Mouse (Mus musculus): ENCODE data around the gene Dyrk1b. TPM values are rescaled to one million over a fixed set of nuclear protein-coding genes. Genes with fewer than 3 reads are reported as not detected.

Dyrk1b gene
- polyA plus RNA-seq, 1 experiment from 2014 or later: 2.7 TPM

DNA sequence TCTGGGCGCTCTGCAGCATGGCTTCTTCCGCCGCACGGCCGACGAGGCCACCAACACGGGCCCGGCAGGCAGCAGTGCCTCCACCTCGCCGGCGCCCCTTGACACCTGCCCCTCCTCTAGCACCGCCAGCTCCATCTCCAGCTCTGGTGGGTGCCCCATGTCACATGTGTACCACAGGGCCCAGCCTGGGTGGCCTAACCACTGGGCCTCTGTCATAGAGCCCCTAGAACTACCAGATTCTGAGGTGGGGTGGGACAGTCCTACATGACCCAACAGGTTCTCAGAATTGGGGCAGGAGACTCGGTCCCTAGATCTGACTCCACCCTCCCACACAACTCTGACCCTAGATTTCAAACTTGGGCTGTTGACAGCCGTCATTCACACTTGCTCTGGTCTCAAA, 6.6 kb downstream of the Dyrk1b start:
- Histone ChIP-seq H3K9ac (ENCODE audit: low read depth, low read length) (no peak overlapping the region), H3K27me3 (ENCODE audit: control insufficient read depth, insufficient read depth, low read depth, low read length) (no peaks in the 10 kb centered on the region), H3K4me3 (ENCODE audit: low read depth, low read length) (no peak overlapping the region), H3K4me2 (ENCODE audit: low read depth, low read length) (no peak overlapping the region), H3K9me3 (replicated peaks; ENCODE audit: control insufficient read depth, low read length) (no peaks in the 10 kb centered on the region), H3K36me3 (ENCODE audit: control insufficient read depth, insufficient read depth) (peaks cover 45% of the 10 kb centered on the region), H3K4me1 (ENCODE audit: control insufficient read depth, low read depth, low read length) (peaks cover 7% of the 10 kb centered on the region), H3K27ac (ENCODE audit: low read length) (no peak overlapping the region)
- WGBS (ENCODE audit: insufficient replicate concordance): 86% methylated on average over 14 of the region's 14 CpGs
- no peak for ATAC-seq (ENCODE audit: low read depth)

DNA sequence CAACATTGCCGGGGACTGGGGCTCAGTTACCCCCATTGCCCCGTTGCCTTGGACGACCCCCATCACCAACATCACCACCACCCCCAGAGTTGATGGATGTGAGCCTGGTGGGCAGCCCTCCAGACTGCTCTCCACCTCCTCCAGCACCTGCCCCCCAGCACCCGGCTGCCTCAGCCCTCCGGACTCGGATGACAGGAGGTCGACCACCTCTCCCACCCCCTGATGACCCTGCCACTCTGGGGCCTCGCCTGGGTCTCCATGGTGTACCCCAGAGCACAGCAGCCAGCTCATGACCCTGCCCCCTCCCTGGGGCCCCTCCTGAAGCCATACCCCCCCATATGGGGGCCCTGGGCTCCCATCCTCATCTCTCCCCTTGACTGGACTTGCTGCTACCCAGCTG, 7.4 kb downstream of the Dyrk1b start:
- H3K9ac ChIP-seq (ENCODE audit: low read depth, low read length): no peak overlapping the region
- H3K4me3 ChIP-seq (ENCODE audit: low read depth, low read length): no peak overlapping the region
- H3K4me2 ChIP-seq (ENCODE audit: low read depth, low read length): no peak overlapping the region
- H3K27ac ChIP-seq (ENCODE audit: low read length): no peak overlapping the region
- no peaks in the 10 kb centered on the region for H3K9me3 ChIP-seq (replicated peaks; ENCODE audit: control insufficient read depth, low read length)
- no peaks in the 10 kb centered on the region; the same call in 1 of the 2 replicates for H3K4me1 ChIP-seq (ENCODE audit: control insufficient read depth, low read depth, low read length)
- peaks cover 42% of the 10 kb centered on the region for H3K36me3 ChIP-seq (ENCODE audit: control insufficient read depth, insufficient read depth)
- H3K27me3 ChIP-seq (ENCODE audit: control insufficient read depth, insufficient read depth, low read depth, low read length): no peaks in the 10 kb centered on the region
- WGBS (ENCODE audit: insufficient replicate concordance): 81% methylated on average over 8 of the region's 8 CpGs
- ATAC-seq (ENCODE audit: low read depth): no peak

DNA sequence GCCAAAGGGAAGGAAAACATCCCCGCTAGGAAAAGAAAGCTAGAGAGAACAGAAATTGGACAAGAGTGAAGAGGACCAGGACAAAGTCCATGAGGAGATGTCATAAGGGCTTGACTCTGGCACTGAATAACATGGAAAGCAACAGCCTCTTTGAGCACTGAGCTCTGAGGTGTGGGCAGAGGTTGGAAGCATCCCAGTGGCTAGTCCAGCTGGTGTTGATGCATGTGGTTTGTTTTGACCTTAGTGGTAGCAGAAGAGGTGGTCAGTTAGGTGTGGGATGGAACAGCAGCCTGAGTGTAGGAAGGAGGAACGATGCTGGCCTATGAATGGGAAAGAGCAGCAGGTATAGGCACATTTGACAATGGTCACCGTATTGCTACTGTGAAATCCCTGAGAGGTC, 12.2 kb downstream of the Dyrk1b start:
- H3K27me3 ChIP-seq (ENCODE audit: control insufficient read depth, insufficient read depth, low read depth, low read length): no peaks in the 10 kb centered on the region
- ATAC-seq (ENCODE audit: low read depth): no peak
- H3K4me2 ChIP-seq (ENCODE audit: low read depth, low read length): no peak overlapping the region
- H3K9me3 ChIP-seq (replicated peaks; ENCODE audit: control insufficient read depth, low read length): no peaks in the 10 kb centered on the region
- WGBS (ENCODE audit: insufficient replicate concordance): 87% methylated on average over 3 of the region's 3 CpGs
- H3K27ac ChIP-seq (ENCODE audit: low read length): no peak overlapping the region
- no peak overlapping the region for H3K9ac ChIP-seq (ENCODE audit: low read depth, low read length)
- H3K4me3 ChIP-seq (ENCODE audit: low read depth, low read length): no peak overlapping the region
- H3K36me3 ChIP-seq (ENCODE audit: control insufficient read depth, insufficient read depth): peaks cover 6% of the 10 kb centered on the region
- H3K4me1 ChIP-seq (ENCODE audit: control insufficient read depth, low read depth, low read length): no peaks in the 10 kb centered on the region

DNA sequence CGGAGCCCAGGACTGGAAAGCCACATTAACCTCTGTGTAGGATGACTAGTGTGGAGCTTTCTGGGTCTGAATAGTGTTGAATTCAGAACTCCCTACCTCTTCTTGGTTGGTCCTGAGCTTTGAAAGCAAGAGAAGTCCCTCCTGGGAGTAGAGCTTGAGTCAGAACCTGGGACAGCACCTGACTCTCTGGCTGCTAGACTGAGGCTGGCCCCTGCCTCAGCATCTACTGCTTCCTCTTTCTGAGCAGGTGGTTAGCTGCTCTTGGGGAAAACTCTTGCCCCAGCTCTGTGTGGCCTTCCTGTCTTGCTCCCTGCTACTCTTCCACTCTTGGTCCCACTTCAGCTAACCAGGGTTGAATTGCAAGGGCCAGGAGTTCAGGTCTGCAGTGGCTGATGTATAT, 12.6 kb downstream of the Dyrk1b start:
- H3K4me3 ChIP-seq (ENCODE audit: low read depth, low read length): no peak overlapping the region
- no peak for ATAC-seq (ENCODE audit: low read depth)
- no peaks in the 10 kb centered on the region for H3K9me3 ChIP-seq (replicated peaks; ENCODE audit: control insufficient read depth, low read length)
- no peak overlapping the region for H3K27ac ChIP-seq (ENCODE audit: low read length)
- no peaks in the 10 kb centered on the region for H3K4me1 ChIP-seq (ENCODE audit: control insufficient read depth, low read depth, low read length)
- no peaks in the 10 kb centered on the region for H3K27me3 ChIP-seq (ENCODE audit: control insufficient read depth, insufficient read depth, low read depth, low read length)
- H3K36me3 ChIP-seq (ENCODE audit: control insufficient read depth, insufficient read depth): peaks cover 3% of the 10 kb centered on the region; the same call in 1 of the 2 replicates
- H3K4me2 ChIP-seq (ENCODE audit: low read depth, low read length): no peak overlapping the region
- H3K9ac ChIP-seq (ENCODE audit: low read depth, low read length): no peak overlapping the region
- 83% methylated on average over 1 of the region's 1 CpGs for WGBS (ENCODE audit: insufficient replicate concordance)

DNA sequence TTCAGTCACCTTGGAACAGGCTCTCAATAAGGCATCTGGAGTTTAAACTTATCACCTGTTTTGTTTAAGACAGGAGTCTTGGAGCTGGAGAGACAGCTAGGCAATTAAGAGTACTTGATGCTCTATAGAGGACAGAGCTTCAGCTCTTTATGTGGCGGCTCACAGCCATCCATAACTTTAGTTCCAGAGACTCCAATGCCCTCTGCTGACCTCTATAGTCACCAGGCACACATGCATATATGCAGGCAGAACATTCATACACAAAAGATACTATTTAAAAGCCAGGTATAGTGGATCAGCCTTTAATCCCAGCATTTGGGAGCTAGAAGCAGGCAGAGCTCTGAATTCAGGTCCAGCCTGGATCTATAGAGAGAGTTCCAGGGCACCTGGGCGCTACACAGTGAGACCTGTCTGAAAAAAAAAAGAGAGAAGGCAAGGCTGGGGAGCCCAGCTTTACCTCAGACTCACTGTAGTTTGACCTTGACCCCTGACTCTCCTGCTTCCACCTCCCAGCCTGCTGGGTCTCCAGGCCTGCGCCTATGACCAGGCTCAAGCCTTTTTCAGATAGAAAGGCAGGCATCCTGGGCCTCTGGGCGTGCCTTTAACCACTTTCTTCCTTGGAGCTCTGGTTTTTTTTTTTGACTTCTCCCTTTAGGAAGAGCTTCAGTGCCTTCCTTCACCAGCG, 16.3 kb downstream of the Dyrk1b start:
- no peak for ATAC-seq (ENCODE audit: low read depth)
- Histone ChIP-seq H3K27ac (ENCODE audit: low read length) (no peak overlapping the region), H3K4me2 (ENCODE audit: low read depth, low read length) (no peak overlapping the region), H3K9ac (ENCODE audit: low read depth, low read length) (no peak overlapping the region), H3K9me3 (replicated peaks; ENCODE audit: control insufficient read depth, low read length) (no peaks in the 10 kb centered on the region), H3K4me3 (ENCODE audit: low read depth, low read length) (no peak overlapping the region), H3K36me3 (ENCODE audit: control insufficient read depth, insufficient read depth) (no peaks in the 10 kb centered on the region), H3K4me1 (ENCODE audit: control insufficient read depth, low read depth, low read length) (no peaks in the 10 kb centered on the region), H3K27me3 (ENCODE audit: control insufficient read depth, insufficient read depth, low read depth, low read length) (no peaks in the 10 kb centered on the region)
- WGBS (ENCODE audit: insufficient replicate concordance): 66% methylated on average over 5 of the region's 5 CpGs

DNA sequence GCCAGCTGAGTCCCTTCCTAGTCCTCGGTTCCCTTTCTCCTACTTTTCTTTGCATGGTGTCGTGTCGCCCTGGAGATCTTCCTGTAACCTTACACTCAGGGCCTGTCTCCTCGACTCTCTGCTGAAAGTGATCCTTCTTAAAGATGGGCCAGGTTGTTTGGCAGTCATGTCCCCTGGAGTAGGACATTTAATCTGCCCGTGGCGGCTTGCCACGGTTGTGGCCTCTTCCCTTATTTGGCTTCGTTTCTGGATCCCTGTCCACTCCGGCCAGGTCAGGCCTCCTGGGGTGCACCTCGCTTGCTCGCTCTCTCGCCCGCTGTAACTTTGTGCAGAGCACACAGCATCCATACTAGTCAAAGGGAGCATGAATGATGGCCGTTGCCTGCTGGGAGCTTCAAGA, 17.3 kb downstream of the Dyrk1b start:
- no peaks in the 10 kb centered on the region for H3K4me1 ChIP-seq (ENCODE audit: control insufficient read depth, low read depth, low read length)
- no peak overlapping the region for H3K4me2 ChIP-seq (ENCODE audit: low read depth, low read length)
- ATAC-seq (ENCODE audit: low read depth): no peak
- no peaks in the 10 kb centered on the region for H3K27me3 ChIP-seq (ENCODE audit: control insufficient read depth, insufficient read depth, low read depth, low read length)
- H3K27ac ChIP-seq (ENCODE audit: low read length): no peak overlapping the region
- H3K4me3 ChIP-seq (ENCODE audit: low read depth, low read length): no peak overlapping the region
- H3K9me3 ChIP-seq (replicated peaks; ENCODE audit: control insufficient read depth, low read length): no peaks in the 10 kb centered on the region
- WGBS (ENCODE audit: insufficient replicate concordance): 79% methylated on average over 14 of the region's 14 CpGs
- no peak overlapping the region for H3K9ac ChIP-seq (ENCODE audit: low read depth, low read length)
- no peaks in the 10 kb centered on the region for H3K36me3 ChIP-seq (ENCODE audit: control insufficient read depth, insufficient read depth)

DNA sequence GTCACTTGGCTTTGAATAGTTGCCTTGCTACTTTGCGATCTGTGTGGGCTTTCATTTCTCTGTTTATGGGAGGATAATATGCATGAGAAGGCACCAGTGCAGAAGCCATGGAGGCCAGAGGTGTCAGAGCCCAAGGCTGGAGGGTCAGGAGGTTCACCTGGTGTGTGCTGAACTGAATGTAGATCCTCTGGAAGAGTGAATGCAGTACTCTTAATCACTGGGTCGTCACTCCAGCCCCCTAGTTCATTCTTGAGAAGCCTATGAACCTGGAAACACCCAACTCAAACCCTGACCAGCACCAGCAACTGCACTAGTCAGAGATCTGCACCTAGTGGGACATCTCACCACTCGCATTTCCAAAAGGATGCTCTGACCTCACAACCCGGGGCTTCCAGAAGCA, 19.8 kb downstream of the Dyrk1b start:
- no peak overlapping the region for H3K4me3 ChIP-seq (ENCODE audit: low read depth, low read length)
- no peak for ATAC-seq (ENCODE audit: low read depth)
- 54% methylated on average over 4 of the region's 4 CpGs for WGBS (ENCODE audit: insufficient replicate concordance)
- H3K9ac ChIP-seq (ENCODE audit: low read depth, low read length): no peak overlapping the region
- no peaks in the 10 kb centered on the region for H3K36me3 ChIP-seq (ENCODE audit: control insufficient read depth, insufficient read depth)
- H3K4me1 ChIP-seq (ENCODE audit: control insufficient read depth, low read depth, low read length): no peaks in the 10 kb centered on the region
- no peak overlapping the region for H3K27ac ChIP-seq (ENCODE audit: low read length)
- H3K4me2 ChIP-seq (ENCODE audit: low read depth, low read length): no peak overlapping the region
- no peaks in the 10 kb centered on the region for H3K9me3 ChIP-seq (replicated peaks; ENCODE audit: control insufficient read depth, low read length)
- no peaks in the 10 kb centered on the region for H3K27me3 ChIP-seq (ENCODE audit: control insufficient read depth, insufficient read depth, low read depth, low read length)

DNA sequence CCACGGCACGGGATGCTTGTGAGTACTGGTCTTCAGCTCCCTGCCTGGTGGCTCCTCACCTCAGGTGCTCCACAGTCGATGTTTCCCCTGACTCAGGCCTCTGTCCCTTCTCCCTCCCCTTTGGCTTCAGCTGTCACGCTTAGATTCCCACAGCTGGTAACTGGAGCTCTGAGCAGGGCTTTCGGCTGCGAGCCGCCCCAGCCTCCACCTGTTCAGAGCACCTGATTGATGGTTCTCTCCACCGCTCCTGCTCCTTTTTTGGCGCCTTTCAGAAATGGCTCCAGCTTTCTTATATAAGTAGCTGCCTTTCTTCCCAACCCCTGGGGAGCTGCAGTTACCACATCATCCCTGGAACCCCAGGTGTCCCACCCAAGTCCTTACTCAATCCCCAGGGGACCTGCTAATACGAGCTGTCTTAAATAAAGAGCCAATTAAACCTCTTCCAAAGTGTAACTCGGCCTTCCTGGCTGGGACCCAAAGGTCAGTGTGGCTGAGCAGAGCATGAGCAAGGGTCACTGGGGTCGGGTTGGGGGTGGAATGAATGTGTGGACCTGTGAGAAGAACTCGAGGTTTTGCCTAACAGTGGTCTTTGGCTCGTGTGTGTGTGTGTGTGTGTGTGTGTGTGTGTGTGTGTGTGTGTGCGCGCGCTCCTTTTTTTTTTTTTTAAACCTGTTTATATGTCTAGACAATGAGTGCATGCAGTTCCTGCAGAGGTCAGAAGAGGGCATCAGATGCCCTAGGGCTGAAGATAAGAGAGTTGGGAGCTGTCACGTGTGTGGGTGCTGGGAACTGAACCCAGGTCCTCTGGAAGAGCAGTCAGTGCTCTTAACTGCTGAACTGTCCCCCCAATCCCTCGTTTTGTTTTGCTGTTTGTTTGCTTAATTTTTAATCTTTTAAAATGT, 24.2 kb downstream of the Dyrk1b start:
- Histone ChIP-seq H3K4me2 (ENCODE audit: low read depth, low read length) (no peak overlapping the region), H3K27ac (ENCODE audit: low read length) (no peak overlapping the region), H3K4me3 (ENCODE audit: low read depth, low read length) (no peak overlapping the region), H3K36me3 (ENCODE audit: control insufficient read depth, insufficient read depth) (no peaks in the 10 kb centered on the region), H3K9ac (ENCODE audit: low read depth, low read length) (no peak overlapping the region), H3K9me3 (replicated peaks; ENCODE audit: control insufficient read depth, low read length) (no peaks in the 10 kb centered on the region), H3K27me3 (ENCODE audit: control insufficient read depth, insufficient read depth, low read depth, low read length) (no peaks in the 10 kb centered on the region), H3K4me1 (ENCODE audit: control insufficient read depth, low read depth, low read length) (no peaks in the 10 kb centered on the region)
- peak; percentile 65 for ATAC-seq (ENCODE audit: low read depth)
- 57% methylated on average over 19 of the region's 19 CpGs for WGBS (ENCODE audit: insufficient replicate concordance)

DNA sequence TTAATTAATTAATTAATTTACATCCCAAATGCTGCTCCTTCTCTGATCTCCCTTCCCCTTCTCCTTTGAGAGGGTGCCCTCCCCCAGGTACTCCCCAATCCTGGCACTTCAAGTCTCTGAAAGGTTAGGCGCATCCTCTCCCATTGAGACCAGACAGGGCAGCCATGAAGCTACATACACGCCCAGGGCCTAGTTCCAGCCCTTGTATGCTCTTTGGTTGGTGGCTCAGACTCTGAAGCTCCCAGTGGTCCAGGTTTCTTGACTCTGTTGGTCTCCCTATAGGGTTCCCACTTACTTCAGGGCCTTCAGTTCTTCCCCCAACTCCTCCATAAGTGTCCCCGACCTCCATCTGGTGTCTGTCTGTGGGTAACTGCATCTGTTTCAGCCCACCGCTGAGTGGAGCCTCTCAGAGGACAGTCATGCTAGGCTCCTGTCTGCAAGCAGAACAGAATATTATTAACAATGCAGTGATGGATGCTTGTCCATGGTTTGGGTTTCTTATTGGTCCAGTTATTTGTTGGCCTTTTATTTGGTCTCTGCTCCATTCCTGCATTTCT, 26.9 kb downstream of the Dyrk1b start:
- no peaks in the 10 kb centered on the region for H3K9me3 ChIP-seq (replicated peaks; ENCODE audit: control insufficient read depth, low read length)
- no peak overlapping the region for H3K9ac ChIP-seq (ENCODE audit: low read depth, low read length)
- H3K27ac ChIP-seq (ENCODE audit: low read length): no peak overlapping the region
- H3K36me3 ChIP-seq (ENCODE audit: control insufficient read depth, insufficient read depth): no peaks in the 10 kb centered on the region
- no peak for ATAC-seq (ENCODE audit: low read depth)
- 58% methylated on average over 4 of the region's 4 CpGs for WGBS (ENCODE audit: insufficient replicate concordance)
- no peak overlapping the region for H3K4me3 ChIP-seq (ENCODE audit: low read depth, low read length)
- H3K27me3 ChIP-seq (ENCODE audit: control insufficient read depth, insufficient read depth, low read depth, low read length): no peaks in the 10 kb centered on the region
- H3K4me2 ChIP-seq (ENCODE audit: low read depth, low read length): no peak overlapping the region
- no peaks in the 10 kb centered on the region for H3K4me1 ChIP-seq (ENCODE audit: control insufficient read depth, low read depth, low read length)
